Mouse (Mus musculus): ENCODE measurements at regions not wholly inside any gene's neighbourhood (a gene's known extent, or its start where the extent isn't known, plus 50 kb on each side); places are given as distances from the start of the nearest gene placed in this dataset.

DNA sequence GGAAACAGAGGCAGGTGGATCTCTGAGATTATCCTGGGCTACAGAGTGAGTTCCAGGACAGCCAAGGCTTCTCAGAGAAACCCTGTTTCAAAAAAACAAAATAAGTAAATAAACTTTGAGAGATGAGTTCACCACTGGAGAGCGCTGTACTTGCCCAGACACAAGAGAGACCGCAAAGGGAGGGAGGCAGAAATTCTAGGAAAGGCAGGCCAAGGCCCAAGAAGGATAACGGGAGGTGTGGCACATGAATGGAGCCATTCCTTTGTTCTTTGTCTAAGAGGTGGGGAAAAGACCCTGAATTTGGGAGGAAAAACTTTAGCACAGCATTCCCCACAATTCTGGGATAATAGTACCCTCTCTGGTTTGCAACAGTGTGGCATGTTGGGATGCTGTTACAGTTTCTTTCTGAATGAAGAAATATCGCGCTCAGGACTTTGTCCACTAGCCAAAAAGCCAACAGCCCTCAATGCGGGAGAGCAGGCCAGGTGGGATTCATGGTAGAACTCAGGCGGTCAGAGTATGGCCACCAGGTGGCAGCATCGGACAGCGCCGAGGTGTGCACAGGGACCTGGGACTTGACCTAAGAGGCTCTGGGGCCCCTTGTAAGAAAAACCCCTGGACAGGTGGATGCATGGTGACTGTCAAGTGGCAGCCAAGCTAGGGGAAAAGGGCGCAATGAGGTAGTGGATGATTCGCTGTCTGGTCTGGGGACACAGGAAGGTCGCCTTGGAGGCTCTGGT, 49.9 kb upstream of the Tmem92 start:
- ChIA-PET CTCF (interaction anchor here (0.5 to 1.0 kb wide), 19 partner anchors 14 to 244 kb away, joined by 3 to 9 read pairs (median 4); partner anchors contain the start of genes Col1a1 (in 1 of the 4) and Itga3 (in 1 of the 4)), POLR2A (interaction anchor here in 1 of 4 experiments (0.6 kb wide), 1 partner anchor 105 kb away, joined by 3 read pairs; no protein-coding TSS in a partner anchor)
